Mouse (Mus musculus) MN1 (cell line): Measurements from ENCODE around the gene Itga6.

Experiments
- DNase-seq: peaks from one replicate; pipeline ENCODE4 v3.0.0-alpha.2; 2016; ENCODE audit warnings: low spot score

Gene Itga6

GRCm38 (mm10) chr2:71734792-71735392, 10.5 kb upstream of the Itga6 start:
- no peak for DNase-seq

DNA sequence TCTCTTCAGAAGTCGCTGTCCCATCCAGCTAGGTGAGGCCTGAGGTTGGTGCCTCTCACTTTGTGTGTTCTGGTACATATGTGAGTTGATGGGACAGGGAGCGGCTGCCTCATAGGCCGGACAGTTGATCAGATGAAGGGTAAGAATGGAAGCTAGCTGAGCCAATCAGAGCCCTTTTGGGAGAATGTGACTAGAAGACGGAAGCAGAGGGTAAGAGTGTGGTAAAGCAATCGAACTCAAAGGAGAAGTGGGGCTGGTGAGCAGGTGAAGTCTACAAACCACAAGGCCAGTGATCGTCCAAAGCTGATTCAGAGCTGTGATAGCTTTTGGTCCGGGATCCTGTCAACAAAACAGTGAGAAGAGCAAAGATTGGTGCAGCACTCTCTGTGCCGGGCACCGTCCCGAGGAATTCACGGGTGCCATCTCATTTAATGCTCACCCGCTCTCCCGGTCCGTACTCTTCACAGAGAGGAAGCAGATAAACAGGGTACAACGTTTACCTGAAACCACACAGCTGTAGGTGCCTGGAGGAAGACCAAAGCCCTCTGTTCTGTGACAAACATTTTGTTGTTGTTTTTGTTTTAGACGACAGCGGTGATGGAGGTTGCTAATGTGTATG, 9.8 kb upstream of the Itga6 start:
- no peak for DNase-seq

- DNase-seq: no peak
These were observed 9.2 kb upstream of the Itga6 start for GRCm38 (mm10) chr2:71736213-71736612.

DNA sequence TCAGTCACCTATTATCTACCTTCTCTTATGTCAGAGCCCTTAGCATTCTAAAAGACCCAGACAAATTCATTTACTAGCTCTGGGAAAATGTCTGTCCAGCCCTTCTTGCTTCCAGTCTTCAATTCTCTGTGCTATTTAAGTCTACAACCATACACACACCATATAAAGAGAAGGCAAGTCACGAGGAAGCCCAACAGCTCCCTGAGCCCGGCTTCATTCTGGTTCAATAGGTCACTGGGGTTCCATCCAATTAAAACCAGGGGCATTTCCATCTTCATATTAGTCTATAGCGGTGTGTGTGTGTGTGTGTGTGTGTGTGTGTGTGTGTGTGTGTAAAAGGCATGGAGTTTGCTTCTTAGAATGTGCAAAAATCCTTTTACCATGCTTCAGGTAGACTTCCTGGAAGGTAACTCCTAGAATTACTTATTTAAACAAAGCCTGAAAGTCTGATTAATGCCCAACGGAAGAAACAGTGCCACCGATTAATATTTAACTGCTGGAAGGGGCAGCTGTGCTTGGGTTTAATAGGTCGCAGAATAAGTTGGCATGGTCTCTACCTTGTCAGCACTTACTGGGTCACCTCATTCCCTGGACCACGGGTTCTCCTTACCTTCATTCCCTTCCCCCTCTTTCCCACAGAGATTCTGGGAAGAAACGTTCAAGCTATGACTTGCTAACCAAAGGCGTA, 6.1 kb upstream of the Itga6 start:
- DNase-seq: no peak

DNA sequence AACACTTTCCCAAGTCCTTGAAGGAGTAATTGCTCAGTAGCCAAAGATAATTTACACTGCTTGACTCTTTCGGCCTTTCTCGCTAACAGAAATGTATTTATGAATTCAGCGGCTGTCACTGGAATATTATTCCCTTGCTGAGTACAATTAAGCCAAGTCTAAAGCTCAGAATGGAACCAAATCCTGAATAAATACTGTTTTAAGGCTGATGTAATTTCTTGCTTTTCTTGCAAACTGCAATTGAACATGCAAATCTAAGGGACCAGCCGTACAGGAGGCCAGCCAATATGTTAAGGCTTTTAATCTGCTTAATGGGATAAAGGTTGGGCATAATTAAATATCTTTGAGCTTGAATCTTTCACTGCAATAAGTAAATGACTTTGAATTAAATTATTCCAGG, 2.9 kb upstream of the Itga6 start:
- DNase-seq: peak; percentile 56

- DNase-seq: no peak
These were observed 2.0 kb upstream of the Itga6 start for GRCm38 (mm10) chr2:71743377-71743776.

GRCm38 (mm10) chr2:71744320-71744719, 1.1 kb upstream of the Itga6 start:
- no peak for DNase-seq

GRCm38 (mm10) chr2:71744861-71745507, 432 bp upstream of the Itga6 start:
- no peak for DNase-seq

DNA sequence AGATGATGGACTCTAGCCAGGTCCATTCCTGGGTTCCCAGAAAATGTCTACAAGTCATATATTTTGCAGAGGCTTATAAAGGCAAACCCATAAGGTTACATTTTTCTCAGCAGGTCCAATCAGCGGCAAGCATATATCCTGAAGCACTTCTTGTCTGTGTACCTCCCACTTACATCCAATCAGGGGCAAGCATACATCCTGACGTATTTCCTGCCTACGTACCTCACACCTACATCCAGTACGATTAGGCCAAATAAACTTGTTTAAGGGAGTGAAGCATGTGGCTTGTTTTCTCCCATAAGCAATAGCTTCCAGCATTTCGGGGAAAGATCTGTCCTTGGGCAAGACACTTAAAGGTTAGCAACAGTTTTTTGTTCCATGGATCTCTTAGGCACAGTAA, 3.0 kb downstream of the Itga6 start:
- DNase-seq: no peak

GRCm38 (mm10) chr2:71749367-71750086, 4.1 kb downstream of the Itga6 start:
- peak; percentile 82 for DNase-seq

- peak; percentile 85 for DNase-seq
These were observed 4.7 kb downstream of the Itga6 start for GRCm38 (mm10) chr2:71750087-71750453.

DNA sequence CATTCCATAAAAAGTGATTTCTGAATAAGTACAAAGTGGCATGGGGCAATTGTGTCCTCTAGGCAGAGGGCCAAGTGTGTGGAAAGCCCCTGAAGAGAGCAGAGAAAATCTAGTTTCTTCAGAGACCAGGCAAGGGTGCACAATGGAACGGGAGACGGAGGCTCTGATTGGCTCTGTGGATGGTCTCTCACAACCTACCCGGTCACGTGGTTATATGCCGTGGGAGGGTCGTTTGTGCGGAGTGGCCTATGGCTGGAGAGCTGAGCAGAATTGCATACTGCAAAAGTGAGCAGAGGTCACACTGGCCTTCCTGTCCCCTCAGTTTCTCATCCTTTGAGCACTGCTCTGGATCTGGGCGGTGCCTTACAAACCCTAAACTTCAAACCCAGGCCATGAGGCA, 5.9 kb downstream of the Itga6 start:
- peak; percentile 95 for DNase-seq

DNA sequence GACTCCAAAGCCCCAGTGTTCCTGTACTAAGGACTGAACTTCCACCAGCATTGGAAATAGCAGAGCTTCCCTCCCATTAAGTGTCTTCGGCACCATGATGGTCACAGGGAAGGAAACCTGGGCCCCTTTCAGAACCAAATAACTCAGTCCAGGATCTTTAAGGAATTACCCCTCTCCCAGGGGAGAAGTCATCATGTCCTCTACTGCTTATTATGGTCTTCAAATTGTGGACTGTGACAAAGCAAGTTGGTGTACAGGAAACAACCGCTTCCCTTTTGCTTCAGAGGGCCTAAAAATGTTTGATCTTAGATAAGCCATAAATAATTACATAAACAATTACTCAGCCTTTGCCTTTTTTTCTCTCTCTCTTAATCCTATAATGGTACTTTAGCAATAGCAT, 6.4 kb downstream of the Itga6 start:
- DNase-seq: no peak

DNA sequence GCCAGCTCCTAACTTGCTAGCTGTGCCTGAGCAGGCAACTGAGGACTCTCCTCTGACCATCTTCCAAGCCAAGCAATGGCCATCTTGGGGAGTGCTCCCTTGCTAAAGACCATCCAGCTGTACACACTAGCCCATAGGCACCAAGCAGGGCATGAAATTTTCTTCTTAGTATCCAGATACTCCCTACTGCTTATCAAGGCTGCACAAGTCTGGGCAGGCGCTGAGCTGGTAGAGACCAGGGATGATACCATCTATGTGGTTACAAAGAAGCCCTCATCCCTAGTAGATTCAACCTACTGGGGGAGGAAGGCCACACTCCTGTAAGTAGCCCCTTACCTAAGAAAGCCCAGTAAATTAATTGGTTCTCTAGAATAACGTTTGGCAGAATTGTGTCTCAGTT, 7.0 kb downstream of the Itga6 start:
- no peak for DNase-seq

DNA sequence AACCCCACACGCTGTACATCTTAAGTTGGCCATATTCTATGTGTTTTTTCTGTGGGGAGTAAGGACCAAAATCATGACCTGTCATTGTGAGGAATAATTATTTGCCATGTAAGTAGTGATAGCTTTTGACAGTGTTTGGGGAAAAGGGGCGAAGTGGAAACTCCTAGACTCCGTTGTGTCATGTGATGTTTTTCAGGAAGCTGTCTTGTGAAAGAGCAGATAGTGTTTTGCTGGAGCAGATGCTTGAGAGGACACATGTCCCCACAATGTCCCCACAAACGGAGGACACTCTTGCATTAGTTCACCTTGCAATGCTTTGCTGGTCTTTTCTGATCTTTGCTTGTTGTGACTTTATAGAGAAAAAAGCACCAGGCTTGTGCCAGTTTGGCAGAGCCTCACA, 7.7 kb downstream of the Itga6 start:
- no peak for DNase-seq

DNA sequence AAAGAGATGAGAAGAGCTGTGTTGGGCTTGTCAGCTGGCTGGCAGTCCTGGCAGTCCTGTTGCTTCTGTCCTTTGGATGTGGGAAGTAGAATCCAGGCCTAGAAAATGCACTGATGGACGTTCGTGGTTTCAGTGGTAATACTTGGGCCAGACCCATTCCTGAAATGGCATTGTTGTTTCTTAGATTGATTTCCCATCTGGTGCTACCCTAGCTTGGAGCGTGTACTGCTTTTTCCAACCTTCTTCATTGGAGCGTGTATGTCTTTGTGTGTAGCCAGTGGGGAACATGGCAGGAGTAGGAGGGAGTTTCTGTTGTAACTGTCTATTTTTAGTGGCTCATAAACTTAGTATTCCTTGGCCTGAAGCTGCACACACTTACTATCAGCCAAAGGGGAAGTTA, 10.3 kb downstream of the Itga6 start:
- no peak for DNase-seq

- no peak for DNase-seq
These were observed 11.7 kb downstream of the Itga6 start for GRCm38 (mm10) chr2:71757098-71757497.

DNA sequence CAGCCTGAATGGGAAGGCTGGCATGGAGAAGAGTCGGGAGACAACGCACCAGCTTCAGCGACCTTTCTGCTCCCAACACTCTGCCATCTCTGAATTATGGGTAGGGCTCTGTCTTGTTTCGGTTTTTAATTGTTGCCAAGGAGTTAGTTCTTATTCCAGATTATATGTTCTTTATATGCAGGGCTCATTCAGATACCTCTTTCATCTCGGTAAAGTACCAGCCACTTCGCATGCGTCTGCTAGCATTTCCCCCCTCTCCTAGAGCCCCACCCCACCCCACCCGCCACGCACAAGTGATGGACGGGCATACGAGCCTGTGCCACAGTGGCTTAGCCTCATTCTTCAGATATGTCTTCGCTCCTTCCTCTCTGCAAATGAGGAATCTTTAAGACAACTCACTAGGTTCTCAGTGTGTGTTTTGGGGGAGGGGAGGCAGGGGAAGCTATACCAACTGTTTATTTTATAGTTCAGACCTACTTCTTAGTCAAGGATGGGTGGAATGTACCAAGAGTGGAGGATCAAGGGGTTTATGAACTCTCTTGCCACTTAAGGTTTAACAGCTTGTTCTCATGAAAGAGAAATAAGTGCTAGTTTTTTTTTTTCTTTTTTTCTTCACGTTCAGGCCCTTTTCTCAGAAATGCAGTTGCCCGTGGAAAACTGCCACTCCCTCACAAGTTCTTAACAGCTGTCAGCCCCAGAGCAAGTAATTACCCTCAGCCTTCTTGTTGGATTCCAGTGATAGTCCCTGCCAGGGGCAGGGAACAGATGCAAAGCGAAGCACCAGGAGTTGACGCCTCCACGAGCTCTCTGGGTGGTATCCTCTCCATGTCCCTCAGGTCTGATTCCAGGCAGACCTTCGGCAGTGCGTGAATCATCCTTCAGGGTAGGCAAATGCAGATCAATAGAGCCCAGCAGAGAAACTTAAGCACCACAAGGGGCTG, 13.4 kb downstream of the Itga6 start:
- DNase-seq: no peak

DNA sequence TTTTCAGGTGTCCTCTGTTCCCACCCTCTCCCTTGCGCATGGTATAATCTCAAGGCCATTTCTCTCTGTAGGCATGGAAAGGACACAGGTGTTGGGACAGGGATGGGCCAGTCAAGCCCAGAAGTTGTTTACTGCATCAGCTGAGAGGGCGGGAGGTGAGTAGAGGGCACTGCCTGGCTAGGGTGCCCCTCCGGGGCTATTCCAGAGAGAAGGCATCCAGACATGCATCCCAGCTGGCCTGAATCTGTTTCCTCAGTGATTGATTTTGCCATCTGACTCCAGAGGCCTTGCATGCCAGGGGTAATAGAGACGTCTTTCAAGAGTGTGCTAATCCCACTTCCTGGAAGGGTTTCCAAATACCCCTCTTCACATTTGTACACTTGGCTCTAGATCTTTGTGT, 14.7 kb downstream of the Itga6 start:
- no peak for DNase-seq

GRCm38 (mm10) chr2:71761081-71761480, 15.7 kb downstream of the Itga6 start:
- no peak for DNase-seq

DNA sequence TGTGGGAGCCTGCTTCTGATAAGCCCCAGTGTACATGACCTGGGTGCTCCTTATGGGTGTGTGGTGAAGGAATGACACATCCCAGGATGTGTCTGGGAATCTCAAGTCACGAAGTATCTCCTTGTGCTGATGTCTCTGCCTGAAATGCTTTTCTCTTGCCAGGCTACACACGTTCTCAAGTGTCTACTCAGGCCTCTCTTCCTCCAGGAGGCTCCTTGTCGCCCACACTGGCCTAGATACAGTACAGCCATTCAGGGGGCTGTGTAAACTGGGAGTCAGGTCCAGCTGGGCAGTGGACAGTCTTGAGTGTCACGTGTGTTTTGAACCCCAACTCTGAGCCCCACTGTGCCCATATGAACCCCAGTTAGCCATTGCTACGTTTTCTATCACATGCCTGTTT, 19.1 kb downstream of the Itga6 start:
- no peak for DNase-seq
